Mouse (Mus musculus) brain, embryonic 14.5 days (tissue): Measurements from ENCODE around the gene Eif2s1.

ENCODE experiments used
- CTCF ChIP-seq: fragments of 200-500 bp; IDR thresholded peaks from 2 replicates; pipeline ENCODE4 v1.5.1; 2012; ENCODE audit warnings: inconsistent platforms, mild to moderate bottlenecking, moderate library complexity, borderline replicate concordance; ENCODE audit not compliant: insufficient read depth, insufficient read length; ENCODE audit errors: extremely low read depth
- POLR2A ChIP-seq: fragments of 200-500 bp; IDR thresholded peaks from 2 replicates; pipeline ENCODE4 v1.6.1; 2012; ENCODE audit warnings: mild to moderate bottlenecking, inconsistent platforms, borderline replicate concordance; ENCODE audit not compliant: poor library complexity, insufficient read depth, insufficient read length, severe bottlenecking; ENCODE audit errors: extremely low read depth

GRCm38 (mm10) chr12:78860921-78861495 is 611 bp upstream of the Eif2s1 start:
- TF ChIP-seq CTCF, result no peak
- peak; percentile 55; the same call in 1 of the 2 replicates for TF ChIP-seq POLR2A
